In the genomic region with DNA sequence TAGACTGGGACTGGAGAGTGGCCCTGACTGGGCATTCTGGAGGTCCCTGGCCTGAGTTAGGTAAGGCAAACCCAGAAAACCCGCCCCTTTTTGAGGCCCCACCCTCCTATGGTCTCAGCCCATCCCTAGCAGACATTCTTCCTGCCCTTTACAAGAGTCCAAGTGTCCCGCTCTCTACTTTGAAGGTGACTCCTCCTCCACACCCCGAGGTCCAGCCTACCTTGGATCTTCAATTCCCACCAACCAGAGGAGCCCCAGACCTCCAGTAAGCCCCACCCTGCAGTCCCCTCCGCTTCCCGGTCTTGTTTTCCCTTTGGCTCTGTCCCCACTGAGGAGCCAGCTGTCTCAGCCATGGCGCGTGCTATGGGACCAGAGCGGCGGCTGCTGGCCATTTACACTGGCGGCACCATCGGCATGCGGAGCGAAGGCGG, we compare ENCODE assay signal across 9 mouse cellular contexts. TPM values are rescaled to one million over a fixed set of nuclear protein-coding genes. Genes with fewer than 3 reads are reported as not detected.
DNase-seq lines count a peak whose midpoint lies in the region; ATAC-seq and TF ChIP-seq lines count a peak whose summit lies in the region.
"Had no signal": no experiment of that assay in that cellular context is flagged by ENCODE, and none has a peak within 500 bp of the region (broad histone marks: within the 10 kb centered on the region; RNA-seq: fewer than 3 reads in every experiment).

Gene Aspg (plus strand): TSS at position 139 of the 431 bp plus-strand sequence.

- TF ChIP-seq POLR2A in liver, adult 2 months (IDR thresholded peaks at IDR 0.05; ENCODE audit: extremely low read depth, insufficient read depth, low read length): peak; percentile 95

- no peaks in the 10 kb centered on the region for H3K36me3 ChIP-seq in liver, adult 2 months (ENCODE audit: control insufficient read depth, insufficient read depth, low read length)
- no peaks in the 10 kb centered on the region for H3K36me3 ChIP-seq in kidney, embryonic 16.5 days (ENCODE audit: insufficient read depth, low read length)

- H3K4me3 ChIP-seq in liver, adult 2 months (ENCODE audit: insufficient read depth, low read depth, low read length): peak within 1 kb of the TSS; percentile 94
- H3K4me3 ChIP-seq in kidney, embryonic 16.5 days (ENCODE audit: low read length): peak within 1 kb of the TSS; percentile 33
- H3K4me3 ChIP-seq in gastrocnemius, adult 2 months: no peak within 1 kb of the TSS; the same call in 1 of the 2 replicates

- peak; percentile 75 for ATAC-seq in kidney, embryonic 16.5 days (ENCODE audit: low FRiP score, low TSS enrichment)

- no peaks in the 10 kb centered on the region for H3K27me3 ChIP-seq in liver, adult 2 months (ENCODE audit: control insufficient read depth, insufficient read depth, low read length)
- H3K27me3 ChIP-seq in kidney, embryonic 16.5 days (ENCODE audit: insufficient read depth, low read length): no peaks in the 10 kb centered on the region

- H3K9me3 ChIP-seq in kidney, embryonic 16.5 days (ENCODE audit: low read length): no peaks in the 10 kb centered on the region

- intact Hi-C loops in gastrocnemius, adult 2 months (cut with DNase I): no loop called here

- peak within 1 kb of the TSS; percentile 93 for H3K27ac ChIP-seq in liver, adult 2 months (replicated peaks; ENCODE audit: insufficient read depth, low read depth, low read length)
- H3K27ac ChIP-seq in kidney, embryonic 16.5 days (ENCODE audit: low read length): no peak within 1 kb of the TSS
- no peak within 1 kb of the TSS for H3K27ac ChIP-seq in gastrocnemius, adult 2 months
- H3K27ac ChIP-seq: liver, embryonic 14.5 days had no signal

- TF ChIP-seq CTCF in liver, adult 2 months (IDR thresholded peaks at IDR 0.05; ENCODE audit: low read depth, low read length): no peak
- TF ChIP-seq CTCF in gastrocnemius, adult 2 months (IDR thresholded peaks at IDR 0.05): no peak

- 3% methylated on average over 14 of the region's 14 CpGs for WGBS in liver, adult 2 months
- WGBS in kidney, embryonic 16.5 days: 2% methylated on average over 14 of the region's 14 CpGs

- H3K79me2 ChIP-seq in liver, adult 2 months (ENCODE audit: control insufficient read depth, insufficient read depth, low read length): peaks cover 8% of the 10 kb centered on the region; the same call in 1 of the 2 replicates

- H3K4me1 ChIP-seq in liver, adult 2 months (ENCODE audit: control insufficient read depth, insufficient read depth, low read length): peaks cover 20% of the 10 kb centered on the region
- peaks cover 9% of the 10 kb centered on the region for H3K4me1 ChIP-seq in kidney, embryonic 16.5 days (ENCODE audit: insufficient read depth, low read length)

- H3K9ac ChIP-seq in liver, adult 2 months (ENCODE audit: low read depth, low read length): peak within 1 kb of the TSS; percentile 94
- H3K9ac ChIP-seq in kidney, embryonic 16.5 days (replicated peaks; ENCODE audit: low read length): no peak within 1 kb of the TSS; the same call in 1 of the 2 replicates
- H3K9ac ChIP-seq: liver, embryonic 14.5 days had no signal

- H3K4me2 ChIP-seq in kidney, embryonic 16.5 days (replicated peaks; ENCODE audit: low read depth, low read length): peak within 1 kb of the TSS; percentile 46

- peak; percentile 96 for DNase-seq in liver, adult 2 months (ENCODE audit: extremely low read depth, low read depth, low spot score)
- no peak for DNase-seq in liver
- DNase-seq in gonadal fat pad, adult 2 months (ENCODE audit: low read depth): no peak
- peak; percentile 51 for DNase-seq in neural tube, embryonic 10.5 days (ENCODE audit: extremely low spot score, low spot score)
- DNase-seq in gastrocnemius, postnatal 10 days: no peak
- no peak for DNase-seq in thymus, adult 18-20 months
- no peak for DNase-seq in gastrocnemius, adult 2 months

RNA-seq across cellular contexts. Expression of gene Aspg, which starts in this region (rescaled TPM):
- 162 and 179 TPM in 2 replicates for total RNA-seq in liver, adult 2 months (2014; rRNA removed)
- polyA plus RNA-seq in liver, adult 2 months (2012; rRNA removed): 398 and 612 TPM in 2 replicates
- 32.2 and 54.1 TPM in 2 replicates for polyA plus RNA-seq in gonadal fat pad, adult 2 months (2012; rRNA removed)
- 3.7 TPM in 2 replicates for polyA plus RNA-seq in kidney, embryonic 16.5 days (2015; fragmentation: Nextera tagmentation; extraction: Ambion mirVana)
- total RNA-seq in gastrocnemius, postnatal 10 days (2021): under 1 TPM in 1 of 2 experiments, not detected in 1; 0.38 TPM
- total RNA-seq in gastrocnemius, adult 2 months (2021): not detected

Comparison
In these comparisons a context has a peak if more than half of its experiments do, and no peak if none do; other contexts are left out.
1. RNA of gene Aspg (total RNA-seq): 162 to 179 TPM in liver, adult 2 months; 0.38 TPM in gastrocnemius, postnatal 10 days and not detected in gastrocnemius, adult 2 months; every median in the first group is over 100 times any median in the second.
2. DNase-seq: peak in liver, adult 2 months (single experiment) and neural tube, embryonic 10.5 days (single experiment); none in liver (single experiment), gonadal fat pad, adult 2 months (single experiment), gastrocnemius, postnatal 10 days (single experiment), thymus, adult 18-20 months (0 of 2) and gastrocnemius, adult 2 months (single experiment).